In the genomic region with DNA sequence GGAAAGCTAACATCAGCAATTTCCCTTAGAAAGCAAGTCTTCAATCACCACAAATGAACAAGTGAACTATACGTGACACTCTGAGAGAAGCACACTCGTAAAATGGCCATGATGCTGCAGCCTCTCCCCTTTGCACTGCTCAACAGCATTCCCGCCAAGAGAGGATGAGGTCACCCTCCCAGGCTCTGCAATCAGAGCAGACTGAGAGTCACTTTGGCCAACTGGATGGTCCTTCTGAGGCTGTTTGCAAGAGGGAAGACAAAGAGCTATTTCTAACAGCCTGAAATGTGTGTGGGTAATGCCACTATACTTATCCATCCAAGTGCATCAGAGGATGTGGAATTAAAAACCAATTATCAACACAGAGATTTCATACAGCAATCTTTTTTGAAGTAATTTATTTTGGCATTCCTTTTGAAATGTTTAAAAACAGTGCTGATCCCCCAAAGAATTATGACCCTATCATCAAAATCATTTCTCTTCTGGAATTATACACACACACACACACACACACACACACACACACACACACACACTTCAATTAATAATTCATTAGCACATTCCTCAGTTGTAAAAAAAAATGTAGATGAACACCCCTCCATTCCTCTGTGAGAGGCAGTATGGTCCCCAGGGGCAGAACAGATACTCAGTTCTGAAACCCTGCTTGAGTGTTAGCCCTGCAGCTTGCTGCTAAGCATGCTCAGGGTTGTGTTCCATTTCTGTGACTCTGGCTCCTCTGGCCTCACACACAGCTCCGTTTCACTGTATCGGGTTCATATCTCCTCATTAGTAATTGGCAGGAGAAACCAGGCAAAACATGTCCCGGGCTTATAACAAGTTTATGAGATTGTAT, we compare ENCODE assay signal across 14 mouse cellular contexts.
DNase-seq lines count a peak whose midpoint lies in the region; ATAC-seq lines count a peak whose summit lies in the region.
"Had no signal": no experiment of that assay in that cellular context is flagged by ENCODE, and none has a peak within 500 bp of the region (broad histone marks: within the 10 kb centered on the region; RNA-seq: fewer than 3 reads in every experiment).

No protein-coding gene starts in this region.

- H3K4me1 ChIP-seq in limb, embryonic 13.5 days = peaks cover 10% of the 10 kb centered on the region; the same call in 1 of the 2 replicates
- H3K4me1 ChIP-seq in limb, embryonic 10.5 days = no peaks in the 10 kb centered on the region
- H3K4me1 ChIP-seq in embryonic facial prominence, embryonic 14.5 days (ENCODE audit: control insufficient read depth, insufficient read depth, low read length) = no peaks in the 10 kb centered on the region

- peak; percentile 10 for DNase-seq in gastrocnemius, adult 18-20 months (ENCODE audit: low spot score)
- no peak for DNase-seq in gastrocnemius, adult 8-10 months (ENCODE audit: low spot score in 2 of 2)
- DNase-seq in limb, embryonic 10.5 days (ENCODE audit: low spot score) = no peak
- DNase-seq in embryonic facial prominence, embryonic 14.5 days (ENCODE audit: low spot score) = peak; percentile 75
- peak; percentile 11 for DNase-seq in mesoderm, embryonic 11.5 days (ENCODE audit: low read depth, low spot score)
- DNase-seq in urinary bladder, postnatal 10 days (ENCODE audit: low spot score) = no peak
- no peak for DNase-seq in frontal cortex, postnatal 14 days (ENCODE audit: low spot score in 2 of 2)
- DNase-seq: B cell, adult 2 months; kidney, postnatal 10 days; layer of hippocampus, postnatal 36 days; right cerebral cortex, postnatal 4 days had no signal

- no peak overlapping the region for H3K9ac ChIP-seq in limb, embryonic 13.5 days
- H3K9ac ChIP-seq in embryonic facial prominence, embryonic 14.5 days (ENCODE audit: low read depth, low read length) = no peak overlapping the region
- H3K9ac ChIP-seq: liver, embryonic 14.5 days had no signal

- no peak overlapping the region for H3K4me2 ChIP-seq in limb, embryonic 13.5 days (replicated peaks)
- no peak overlapping the region for H3K4me2 ChIP-seq in embryonic facial prominence, embryonic 14.5 days (ENCODE audit: low read depth, low read length)

- H3K27me3 ChIP-seq in limb, embryonic 13.5 days = 0 out of 2 replicates have a peak, but pooled peaks cover 3% of the 10 kb centered on the region
- H3K27me3 ChIP-seq in limb, embryonic 10.5 days (ENCODE audit: low read depth, poor library complexity, severe bottlenecking) = no peaks in the 10 kb centered on the region
- H3K27me3 ChIP-seq in embryonic facial prominence, embryonic 14.5 days (replicated peaks; ENCODE audit: control insufficient read depth, insufficient read depth, low read length) = no peaks in the 10 kb centered on the region

- ATAC-seq in limb, embryonic 13.5 days (ENCODE audit: low FRiP score, low read depth) = peak; percentile 48; the same call in 1 of the 2 replicates
- ATAC-seq in embryonic facial prominence, embryonic 14.5 days (ENCODE audit: low read depth) = peak; percentile 79

- 27% methylated on average over 6 of the region's 6 CpGs for WGBS in limb, embryonic 13.5 days
- 69% methylated on average over 6 of the region's 6 CpGs for WGBS in limb, embryonic 10.5 days
- 52% methylated on average over 6 of the region's 6 CpGs for WGBS in embryonic facial prominence, embryonic 14.5 days

- H3K9me3 ChIP-seq in limb, embryonic 13.5 days = no peaks in the 10 kb centered on the region
- H3K9me3 ChIP-seq in limb, embryonic 10.5 days (replicated peaks) = no peaks in the 10 kb centered on the region
- H3K9me3 ChIP-seq in embryonic facial prominence, embryonic 14.5 days (ENCODE audit: control insufficient read depth, low read length) = no peaks in the 10 kb centered on the region
- H3K9me3 ChIP-seq: midbrain, embryonic 10.5 days had no signal

- H3K36me3 ChIP-seq in limb, embryonic 13.5 days = no peaks in the 10 kb centered on the region
- H3K36me3 ChIP-seq in limb, embryonic 10.5 days = no peaks in the 10 kb centered on the region
- H3K36me3 ChIP-seq in embryonic facial prominence, embryonic 14.5 days (ENCODE audit: control insufficient read depth, insufficient read depth, low read length) = no peaks in the 10 kb centered on the region
- H3K36me3 ChIP-seq: midbrain, embryonic 10.5 days had no signal

- no peak overlapping the region for H3K4me3 ChIP-seq in limb, embryonic 13.5 days
- H3K4me3 ChIP-seq in limb, embryonic 10.5 days = no peak overlapping the region
- H3K4me3 ChIP-seq in embryonic facial prominence, embryonic 14.5 days (ENCODE audit: low read depth, low read length) = no peak overlapping the region
- H3K4me3 ChIP-seq: midbrain, embryonic 10.5 days had no signal

- H3K27ac ChIP-seq in limb, embryonic 13.5 days = no peak overlapping the region
- no peak overlapping the region for H3K27ac ChIP-seq in limb, embryonic 10.5 days
- no peak overlapping the region for H3K27ac ChIP-seq in embryonic facial prominence, embryonic 14.5 days (replicated peaks; ENCODE audit: low read depth, low read length)
- H3K27ac ChIP-seq: liver, embryonic 14.5 days; midbrain, embryonic 10.5 days had no signal

Comparison
In these comparisons a context has a peak if more than half of its experiments do, and no peak if none do; other contexts are left out.
1. DNase-seq: peak in gastrocnemius, adult 18-20 months (single experiment), embryonic facial prominence, embryonic 14.5 days (single experiment) and mesoderm, embryonic 11.5 days (single experiment); none in gastrocnemius, adult 8-10 months (0 of 2), limb, embryonic 10.5 days (single experiment), urinary bladder, postnatal 10 days (single experiment) and frontal cortex, postnatal 14 days (0 of 2).